14 mouse cellular contexts compared by ENCODE assay signal in genomic region chr9:100898042-100898441, GRCm38 (mm10).
DNase-seq lines count a peak whose midpoint lies in the region; ATAC-seq and TF ChIP-seq lines count a peak whose summit lies in the region.
"Had no signal": no experiment of that assay in that cellular context is flagged by ENCODE, and none has a peak within 500 bp of the region (broad histone marks: within the 10 kb centered on the region; RNA-seq: fewer than 3 reads in every experiment).

No protein-coding gene starts in this region.

- no peak overlapping the region for H3K4me2 ChIP-seq in liver, postnatal 0 days (ENCODE audit: low read depth, low read length)
- H3K4me2 ChIP-seq: embryonic facial prominence, embryonic 15.5 days; kidney, embryonic 15.5 days; limb, embryonic 12.5 days had no signal

- H3K9me3 ChIP-seq in liver, postnatal 0 days (ENCODE audit: low read length) = no peaks in the 10 kb centered on the region
- H3K9me3 ChIP-seq: embryonic facial prominence, embryonic 15.5 days; kidney, embryonic 15.5 days; limb, embryonic 12.5 days had no signal

- no peak overlapping the region for H3K9ac ChIP-seq in liver, postnatal 0 days (replicated peaks)
- H3K9ac ChIP-seq: embryonic facial prominence, embryonic 15.5 days; kidney, embryonic 15.5 days; limb, embryonic 12.5 days had no signal

- TF ChIP-seq EP300 in liver, postnatal 0 days (IDR thresholded peaks at IDR 0.05; ENCODE audit: low read depth) = no peak

- H3K4me1 ChIP-seq in liver, postnatal 0 days (ENCODE audit: insufficient read depth) = no peaks in the 10 kb centered on the region
- H3K4me1 ChIP-seq: embryonic facial prominence, embryonic 15.5 days; kidney, embryonic 15.5 days; limb, embryonic 12.5 days had no signal

- 92% methylated on average over 4 of the region's 4 CpGs for WGBS in liver, postnatal 0 days (ENCODE audit: insufficient replicate concordance)

- peak; percentile 23; the same call in 1 of the 2 replicates for TF ChIP-seq CTCF in liver, postnatal 0 days (IDR thresholded peaks at IDR 0.05; ENCODE audit: low read depth)

- no peak for ATAC-seq in liver, postnatal 0 days
- ATAC-seq: hindbrain, embryonic 16.5 days had no signal

- H3K27me3 ChIP-seq in liver, postnatal 0 days (ENCODE audit: insufficient read depth, low read length) = no peaks in the 10 kb centered on the region
- H3K27me3 ChIP-seq: embryonic facial prominence, embryonic 15.5 days; kidney, embryonic 15.5 days; limb, embryonic 12.5 days had no signal

- peak; percentile 14 to 16 for DNase-seq in cerebellum, adult 18-20 months
- no peak for DNase-seq in cerebellum, adult 11 months
- no peak for DNase-seq in liver, postnatal 0 days
- no peak for DNase-seq in liver
- peak; percentile 14 for DNase-seq in R1 (ENCODE audit: low read depth, low spot score)
- peak; percentile 9 for DNase-seq in naive thymus-derived CD4-positive, alpha-beta T cell, adult 2 months (ENCODE audit: low read depth)
- no peak for DNase-seq in embryo, embryonic 9.5 days (ENCODE audit: extremely low spot score)
- no peak for DNase-seq in gastrocnemius, postnatal 10 days
- DNase-seq: layer of hippocampus, adult 9-11 months; lung, adult 2 months had no signal

- H3K27ac ChIP-seq in liver, postnatal 0 days (ENCODE audit: low read depth) = no peak overlapping the region
- H3K27ac ChIP-seq: embryonic facial prominence, embryonic 15.5 days; kidney, embryonic 15.5 days; limb, embryonic 12.5 days had no signal

- H3K36me3 ChIP-seq in liver, postnatal 0 days (replicated peaks; ENCODE audit: insufficient read depth, low read length) = peaks cover 6% of the 10 kb centered on the region; the same call in 1 of the 2 replicates
- H3K36me3 ChIP-seq: embryonic facial prominence, embryonic 15.5 days had no signal

- H3K4me3 ChIP-seq in liver, postnatal 0 days (ENCODE audit: low read depth, low read length) = no peak overlapping the region
- H3K4me3 ChIP-seq: embryonic facial prominence, embryonic 15.5 days; kidney, embryonic 15.5 days; limb, embryonic 12.5 days had no signal

Comparison
In these comparisons a context has a peak if more than half of its experiments do, and no peak if none do; other contexts are left out.
1. DNase-seq: peak in cerebellum, adult 18-20 months (2 of 2), R1 (single experiment) and naive thymus-derived CD4-positive, alpha-beta T cell, adult 2 months (single experiment); none in cerebellum, adult 11 months (single experiment), liver, postnatal 0 days (single experiment), liver (single experiment), embryo, embryonic 9.5 days (single experiment) and gastrocnemius, postnatal 10 days (single experiment).